Mouse (Mus musculus) bone marrow macrophage, adult 2 months (primary cell): ENCODE measurements at regions not wholly inside any gene's neighbourhood (a gene's known extent, or its start where the extent isn't known, plus 50 kb on each side); places are given as distances from the start of the nearest gene placed in this dataset.

ENCODE experiments used
- CTCF ChIP-seq: IDR thresholded peaks from 2 replicates; pipeline ENCODE4 v1.5.1; 2012; ENCODE audit warnings: low read depth, mild to moderate bottlenecking, low read length, moderate library complexity
- POLR2A ChIP-seq: IDR thresholded peaks from 2 replicates; pipeline ENCODE4 v1.6.1; 2012; ENCODE audit warnings: mild to moderate bottlenecking, low read depth, low read length, borderline replicate concordance

DNA sequence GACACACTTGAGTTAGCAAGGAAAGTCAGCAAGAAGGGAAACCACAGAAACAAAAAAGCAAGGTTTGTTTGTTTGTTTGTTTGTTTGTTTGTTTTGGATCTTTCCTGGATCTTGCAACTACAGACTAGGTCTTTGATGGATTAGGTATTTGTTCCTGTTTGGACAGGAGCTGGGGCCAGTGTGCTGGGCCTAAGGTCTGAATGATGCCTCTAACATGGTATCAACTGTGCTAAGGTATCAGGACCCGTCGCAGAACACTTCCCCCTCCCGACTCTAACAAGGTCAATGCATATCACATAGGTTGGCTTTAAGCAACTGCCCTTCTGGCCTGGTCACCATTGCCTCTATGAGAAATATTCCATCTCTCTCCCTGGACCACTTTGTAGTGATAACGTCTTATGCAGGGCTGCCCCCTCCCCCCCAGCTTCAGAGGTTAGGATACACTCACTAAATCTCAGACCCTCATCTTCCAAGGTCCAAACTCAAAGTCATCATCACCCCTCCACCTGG lies 103.3 kb upstream of the Cpsf6 start:
- TF ChIP-seq CTCF (no peak), POLR2A (no peak)
